Mouse (Mus musculus) pancreas, adult 10 weeks (tissue): ENCODE measurements around the gene Tcl1b1. TPM values are rescaled to one million over a fixed set of nuclear protein-coding genes. Genes with fewer than 3 reads are reported as not detected.

Experiments used
- polyA plus RNA-seq: library from polyadenylated mRNA; stranded (reverse); fragments of 350-450 nt; fragmentation: Illumina TruSeq; extraction: RNeasy Lipid Tissue Mini Kit (QIAGEN cat#74804); gene quantifications from one replicate; pipeline ENCODE4 v1.2.3, GENCODE M21; 2015; ENCODE audit warnings: low read depth, low replicate concordance; ENCODE audit not compliant: insufficient read depth

Tcl1b1 gene
- not detected for polyA plus RNA-seq

DNA sequence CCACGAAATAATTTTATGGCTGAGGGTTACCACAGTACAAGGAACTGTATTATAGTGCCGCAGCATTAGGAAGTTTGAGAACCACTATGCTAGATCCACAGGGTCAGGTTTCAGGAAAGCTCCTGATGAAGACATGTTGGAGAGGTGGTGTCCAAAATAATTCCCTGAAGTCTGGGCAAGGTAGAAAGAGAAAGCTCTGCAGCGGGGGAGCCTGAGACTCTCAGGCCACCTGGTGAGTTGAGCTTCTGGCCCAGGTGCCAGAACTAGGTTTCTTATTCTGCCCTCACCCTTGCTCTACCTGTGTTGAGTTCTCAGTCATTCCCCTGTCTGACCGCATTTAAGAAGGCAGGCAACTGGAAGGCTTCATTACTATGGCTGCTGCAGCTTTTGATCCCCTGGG, at the start of gene Tcl1b1:
Gene Tcl1b1, plus strand, starts transcription at position 301 of the 400 bp plus-strand sequence.

DNA sequence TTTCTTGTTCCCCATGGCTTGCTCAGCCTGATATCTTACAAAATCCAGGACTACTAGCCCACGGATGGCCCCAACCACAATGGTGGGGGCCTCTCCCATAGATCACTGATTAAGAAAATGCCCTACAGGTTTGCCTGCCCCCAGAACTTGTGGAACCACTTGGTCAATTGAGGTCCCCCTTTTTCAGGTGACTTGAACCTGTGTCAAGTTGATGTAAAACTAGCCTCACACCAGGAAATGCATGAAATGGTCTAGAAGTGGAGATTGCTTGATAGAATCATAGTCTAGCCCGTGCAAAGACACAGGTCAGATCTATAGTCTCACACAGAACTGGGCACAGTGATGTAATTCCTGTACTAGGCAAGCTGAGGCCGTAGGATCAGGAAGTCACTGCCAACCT, 13.8 kb upstream of the Tcl1b1 start, which contains the start of gene Tcl1b2:
Gene Tcl1b2, plus strand, starts transcription at position 301 of the 400 bp plus-strand sequence.

GRCm38 (mm10) chr12:105176044-105176443, 16.6 kb downstream of the Tcl1b1 start, which contains the start of gene Tcl1b5:
Tcl1b5 (plus strand) TSS chr12:105176344.

GRCm38 (mm10) chr12:105190743-105191142, 31.3 kb downstream of the Tcl1b1 start, which contains the start of gene Tcl1b3:
Tcl1b3 (plus strand) TSS chr12:105191043.

GRCm38 (mm10) chr12:105201657-105202056, 42.2 kb downstream of the Tcl1b1 start, which contains the start of gene Tcl1b4:
Tcl1b4 (plus strand) TSS chr12:105201957.

Other genes with a start within 250 kb of the Tcl1b1 start
- gene Syne3, start 149.9 kb upstream of the Tcl1b1 start, polyA plus RNA-seq: 1.7 TPM
- 6.9 TPM for gene Glrx5, start 127.0 kb upstream of the Tcl1b1 start, polyA plus RNA-seq
- not detected for gene Tcl1b2, start 13.7 kb upstream of the Tcl1b1 start, polyA plus RNA-seq
- not detected for gene Tcl1b5, start 16.7 kb downstream of the Tcl1b1 start, polyA plus RNA-seq
- gene Tcl1b3, start 31.4 kb downstream of the Tcl1b1 start, polyA plus RNA-seq: not detected
- gene Tcl1b4, start 42.3 kb downstream of the Tcl1b1 start, polyA plus RNA-seq: not detected
- gene Tcl1, start 63.1 kb downstream of the Tcl1b1 start, polyA plus RNA-seq: not detected
- not detected for gene Tunar, start 174.2 kb downstream of the Tcl1b1 start, polyA plus RNA-seq